Mouse (Mus musculus) midbrain, postnatal 0 days (tissue): ENCODE results near the gene Arhgap22. TPM values are rescaled to one million over a fixed set of nuclear protein-coding genes. Genes with fewer than 3 reads are reported as not detected.

ENCODE experiments used
- ATAC-seq: fragments of 200-750 bp; cut with Nextera tagmentation; 2 replicates; pipeline ENCODE4 v1.8.0; 2017; ENCODE audit warnings: moderate number of reproducible peaks, mild to moderate bottlenecking, moderate TSS enrichment, moderate library complexity; ENCODE audit not compliant: low FRiP score
- DNase-seq: peaks from one replicate; pipeline ENCODE4 v3.0.0-alpha.2; 2015; ENCODE audit warnings: low spot score
- H3K27ac ChIP-seq: fragments of 300-500 bp; sonication (generic); 2 replicates; pipeline ENCODE4 v1.5.1; 2014; ENCODE audit warnings: low read depth, mild to moderate bottlenecking, low read length, mixed read lengths
- H3K27me3 ChIP-seq: fragments of 300-500 bp; sonication (generic); 2 replicates; pipeline ENCODE4 v1.6.1; 2014; ENCODE audit warnings: low read length, control low read depth, mixed read lengths; ENCODE audit not compliant: insufficient read depth
- H3K36me3 ChIP-seq: fragments of 300-500 bp; sonication (generic); 2 replicates; pipeline ENCODE4 v1.6.1; 2014; ENCODE audit warnings: low read length, control low read depth, mixed read lengths; ENCODE audit not compliant: insufficient read depth
- H3K4me1 ChIP-seq: fragments of 300-500 bp; sonication (generic); 2 replicates; pipeline ENCODE4 v1.6.1; 2014; ENCODE audit warnings: mild to moderate bottlenecking, control low read depth, antibody characterized with exemption, low read length, mixed read lengths; ENCODE audit not compliant: insufficient read depth
- H3K4me2 ChIP-seq: fragments of 300-500 bp; sonication (generic); 2 replicates; pipeline ENCODE4 v1.6.1; 2014; ENCODE audit warnings: low read depth, mild to moderate bottlenecking, low read length, mixed read lengths; ENCODE audit not compliant: poor library complexity, severe bottlenecking
- H3K4me3 ChIP-seq: fragments of 300-500 bp; sonication (generic); 2 replicates; pipeline ENCODE4 v1.5.1; 2014; ENCODE audit warnings: low read depth, mild to moderate bottlenecking, low read length, moderate library complexity
- H3K9ac ChIP-seq: fragments of 300-500 bp; sonication (generic); replicated peaks from 2 replicates; pipeline ENCODE4 v1.6.1; 2014; ENCODE audit warnings: mild to moderate bottlenecking, low read length, moderate library complexity, mixed read lengths; ENCODE audit not compliant: poor library complexity, severe bottlenecking
- H3K9me3 ChIP-seq: fragments of 300-500 bp; sonication (generic); 2 replicates; pipeline ENCODE4 v1.6.1; 2016; ENCODE audit warnings: low read length, control low read depth
- CTCF ChIP-seq: IDR thresholded peaks from 2 replicates; pipeline ENCODE4 v1.5.1; 2016; ENCODE audit warnings: antibody characterized with exemption, mild to moderate bottlenecking
- WGBS: fragments of 180-500 bp; shearing (Covaris S2); extraction: QIAGEN DNeasy Blood & Tissue Kit; methylation state at CpG from one replicate; pipeline ENCODE4 v1.1.7; 2014; 5-methylcytosine and 5-hydroxymethylcytosine counted together
- polyA plus RNA-seq: library from polyadenylated mRNA; unstranded; fragments of >200 nt; fragmentation: Nextera tagmentation; extraction: Ambion mirVana; gene quantifications from 2 replicates; pipeline ENCODE4 v1.2.1, GENCODE M21; 2015
- total RNA-seq: library from RNA; depleted of rRNA; stranded (reverse); fragments of >200 nt; gene quantifications from 2 replicates; pipeline ENCODE4 v1.2.3, GENCODE M21; 2014

Arhgap22 gene
- total and polyA plus RNA-seq, 2 experiments from 2014 or later = 3.4 to 4.2 TPM

DNA sequence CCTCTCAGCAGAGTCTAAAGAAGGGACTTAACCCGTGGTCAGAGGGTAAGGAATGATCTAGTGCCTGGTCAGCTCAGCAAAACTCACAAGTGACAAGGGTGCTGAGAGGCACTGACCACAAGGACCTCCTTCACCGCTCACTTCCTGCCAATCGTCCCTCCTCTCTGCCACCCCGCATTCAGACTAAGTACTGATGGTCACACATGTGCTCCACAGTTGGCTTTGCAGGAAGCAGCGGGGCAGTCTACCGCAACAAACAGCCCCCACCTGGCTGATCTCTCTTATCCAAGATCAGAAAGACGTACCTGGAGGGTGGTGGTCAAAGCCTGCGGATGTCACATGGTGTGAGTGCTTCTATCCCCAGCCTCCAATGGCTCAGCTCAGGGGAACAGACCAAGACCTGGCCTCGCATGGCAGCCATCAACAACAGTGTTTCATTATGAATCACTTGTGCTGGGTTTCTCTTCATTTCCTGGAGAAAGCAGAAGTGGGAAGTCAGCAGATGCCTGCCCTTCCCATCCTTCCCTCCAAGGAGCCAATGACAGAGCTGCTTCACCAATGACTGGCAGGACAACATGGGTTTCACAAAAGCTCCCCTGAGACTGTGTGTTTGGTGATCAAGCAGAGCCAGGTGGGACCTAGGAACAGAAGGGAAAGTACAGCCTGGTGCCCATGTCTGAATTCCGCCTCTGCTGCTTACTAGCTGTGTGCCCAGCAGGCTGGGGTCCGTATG is 28.6 kb upstream of the Arhgap22 start, which contains the start of gene Wdfy4:
Gene Wdfy4 (minus strand): TSS at position 441 of the 733 bp plus-strand sequence.
- no peak within 1 kb of the TSS for H3K4me2 ChIP-seq
- DNase-seq (no peak), ATAC-seq (no peak)
- no peaks in the 10 kb centered on the region for H3K36me3 ChIP-seq
- TF ChIP-seq CTCF = no peak
- no peaks in the 10 kb centered on the region for H3K4me1 ChIP-seq
- 89% methylated on average over 11 of the region's 11 CpGs for WGBS
- no peak within 1 kb of the TSS for H3K4me3 ChIP-seq
- H3K27ac ChIP-seq = no peak within 1 kb of the TSS
- H3K9me3 ChIP-seq = no peaks in the 10 kb centered on the region
- no peak within 1 kb of the TSS for H3K9ac ChIP-seq
- no peaks in the 10 kb centered on the region for H3K27me3 ChIP-seq

DNA sequence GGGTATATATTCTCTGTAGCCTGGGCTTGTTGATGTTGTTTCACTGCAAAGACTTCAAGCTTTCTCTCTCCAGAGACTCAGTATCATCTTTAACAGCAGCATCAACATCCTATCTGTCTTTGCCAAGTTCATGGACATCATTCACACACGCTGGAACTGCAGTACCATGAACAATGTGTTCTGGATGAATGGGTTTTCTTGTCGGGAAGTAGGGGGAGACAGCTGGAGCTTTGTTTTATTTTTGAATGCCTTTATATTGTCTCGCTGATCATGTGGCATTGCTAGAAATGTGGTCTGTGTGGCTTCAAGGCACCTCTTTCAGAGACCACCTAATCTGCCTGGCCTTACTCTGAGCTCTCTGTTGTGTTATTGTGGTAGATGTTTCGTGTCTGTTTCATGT is 26.6 kb upstream of the Arhgap22 start:
- Histone ChIP-seq H3K36me3 (no peaks in the 10 kb centered on the region), H3K9me3 (no peaks in the 10 kb centered on the region), H3K4me1 (no peaks in the 10 kb centered on the region), H3K4me2 (no peak overlapping the region), H3K27ac (no peak overlapping the region), H3K9ac (no peak overlapping the region), H3K27me3 (no peaks in the 10 kb centered on the region), H3K4me3 (no peak overlapping the region)
- 19% methylated on average over 4 of the region's 4 CpGs for WGBS
- no peak for DNase-seq
- no peak for TF ChIP-seq CTCF
- ATAC-seq = no peak

DNA sequence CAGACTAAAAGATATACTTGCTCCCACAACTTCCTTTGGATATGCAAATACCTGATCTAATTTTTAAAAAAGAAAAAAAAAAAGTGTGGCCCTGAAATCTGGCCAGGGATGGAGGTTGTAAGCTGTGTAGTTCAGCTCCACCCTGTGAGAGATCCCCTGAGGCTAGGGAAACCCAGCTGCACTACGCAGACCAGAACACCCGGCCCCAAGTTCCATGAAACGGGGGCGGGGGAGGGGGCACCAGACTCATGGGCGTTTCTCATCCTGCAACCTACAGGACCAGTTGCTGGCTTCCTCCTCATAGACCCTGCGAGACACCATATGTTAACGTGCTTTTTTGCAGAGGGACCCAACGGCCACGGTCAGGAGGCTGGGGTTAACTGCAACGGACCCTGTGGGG is 24.6 kb upstream of the Arhgap22 start:
- Histone ChIP-seq H3K9me3 (no peaks in the 10 kb centered on the region), H3K4me1 (no peaks in the 10 kb centered on the region), H3K4me3 (no peak overlapping the region), H3K4me2 (no peak overlapping the region), H3K27ac (no peak overlapping the region), H3K27me3 (no peaks in the 10 kb centered on the region), H3K9ac (no peak overlapping the region), H3K36me3 (no peaks in the 10 kb centered on the region)
- ATAC-seq (no peak), DNase-seq (no peak)
- WGBS = 84% methylated on average over 10 of the region's 10 CpGs
- TF ChIP-seq CTCF = no peak

DNA sequence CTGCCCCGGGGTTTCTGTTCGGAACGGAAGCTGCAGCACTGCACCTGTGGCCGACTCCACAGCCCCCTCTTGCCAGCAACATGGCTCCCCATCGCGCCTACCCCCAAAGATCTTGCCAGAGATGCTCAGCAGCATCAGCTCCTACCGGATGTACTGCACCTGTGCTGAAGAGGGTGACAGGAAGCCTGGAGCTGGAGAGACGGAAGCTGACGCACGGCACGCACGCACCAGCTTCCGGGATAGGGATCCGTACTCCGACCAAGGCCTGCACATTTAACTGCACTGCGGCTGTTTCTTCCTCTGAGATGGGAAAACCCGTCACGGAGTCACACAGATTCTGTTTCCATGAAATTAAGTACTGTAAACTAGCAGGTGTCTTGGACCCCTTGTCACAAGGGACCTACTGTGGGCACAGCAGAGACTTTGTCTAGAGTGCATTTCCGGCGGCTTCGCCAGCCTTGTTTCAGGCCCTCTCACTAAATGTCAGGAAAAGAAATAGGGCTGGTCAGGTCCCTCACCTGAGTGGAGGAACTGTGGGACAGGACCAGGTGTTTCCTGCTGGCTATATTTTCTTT is 23.9 kb upstream of the Arhgap22 start:
- no peaks in the 10 kb centered on the region for H3K4me1 ChIP-seq
- H3K27ac ChIP-seq = no peak overlapping the region
- WGBS = 95% methylated on average over 21 of the region's 21 CpGs
- no peak for ATAC-seq
- no peak for DNase-seq
- H3K9ac ChIP-seq = no peak overlapping the region
- no peaks in the 10 kb centered on the region for H3K27me3 ChIP-seq
- no peak overlapping the region for H3K4me3 ChIP-seq
- no peak overlapping the region for H3K4me2 ChIP-seq
- no peaks in the 10 kb centered on the region for H3K36me3 ChIP-seq
- no peaks in the 10 kb centered on the region for H3K9me3 ChIP-seq
- no peak for TF ChIP-seq CTCF

DNA sequence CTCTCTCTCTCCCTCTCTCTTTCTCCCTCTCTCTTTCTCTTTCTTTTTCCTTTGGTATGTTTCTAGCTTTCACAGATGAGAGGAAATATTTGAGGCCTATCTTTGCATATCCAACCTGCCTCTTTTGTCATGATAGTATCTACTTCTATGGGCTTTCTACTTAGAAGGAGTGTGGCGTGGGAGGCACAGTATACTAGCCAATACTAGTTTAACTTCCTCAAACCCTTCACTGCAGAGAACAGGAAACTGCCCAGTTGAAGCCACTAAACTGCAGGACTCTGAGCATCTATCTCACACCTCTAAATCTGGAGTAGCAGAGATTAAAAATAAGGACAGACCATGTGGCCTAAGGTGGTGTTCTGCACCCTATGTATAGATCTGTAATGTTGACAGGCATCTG is 23.2 kb upstream of the Arhgap22 start:
- no peak overlapping the region for H3K27ac ChIP-seq
- H3K27me3 ChIP-seq = no peaks in the 10 kb centered on the region
- H3K36me3 ChIP-seq = no peaks in the 10 kb centered on the region
- no peaks in the 10 kb centered on the region for H3K9me3 ChIP-seq
- no peak for ATAC-seq
- no peak overlapping the region for H3K4me2 ChIP-seq
- H3K9ac ChIP-seq = no peak overlapping the region
- no peak overlapping the region for H3K4me3 ChIP-seq
- no peak for TF ChIP-seq CTCF
- H3K4me1 ChIP-seq = no peaks in the 10 kb centered on the region
- WGBS = 67% methylated on average over 1 of the region's 1 CpGs
- no peak for DNase-seq

DNA sequence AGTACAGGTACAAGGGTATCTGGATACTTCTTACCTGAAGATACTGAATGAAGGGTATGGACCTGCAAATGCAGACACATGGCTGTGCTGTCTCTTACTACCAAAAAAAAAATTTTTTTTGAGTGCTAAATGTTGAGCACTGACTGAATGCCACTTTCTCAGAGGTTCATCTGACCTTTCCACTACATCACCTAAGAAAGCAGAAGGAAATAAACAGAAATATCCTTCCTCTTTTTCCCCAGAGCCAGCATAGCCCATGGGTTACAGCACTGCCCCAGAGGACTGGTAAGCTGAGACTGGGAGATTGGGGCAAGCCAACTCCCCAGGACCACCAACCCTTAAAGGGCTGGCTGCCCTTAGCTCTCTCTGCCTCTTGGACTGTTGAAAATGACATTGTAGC is 20.1 kb upstream of the Arhgap22 start:
- H3K9ac ChIP-seq = no peak overlapping the region
- H3K27ac ChIP-seq = no peak overlapping the region
- no peaks in the 10 kb centered on the region for H3K9me3 ChIP-seq
- no peak overlapping the region for H3K4me3 ChIP-seq
- H3K27me3 ChIP-seq = no peaks in the 10 kb centered on the region
- H3K4me2 ChIP-seq = no peak overlapping the region
- H3K4me1 ChIP-seq = no peaks in the 10 kb centered on the region
- no peaks in the 10 kb centered on the region for H3K36me3 ChIP-seq
- DNase-seq (no peak), ATAC-seq (no peak)
- no peak for TF ChIP-seq CTCF
